Mouse (Mus musculus) embryonic fibroblast, embryonic 13.5 days (primary cell): ENCODE measurements around the gene Stim1.

Experiments
- CTCF ChIP-seq: IDR thresholded peaks from 2 replicates; pipeline ENCODE4 v1.5.1; 2011; ENCODE audit warnings: mild to moderate bottlenecking, control low read depth, low read length, moderate library complexity, borderline replicate concordance; ENCODE audit not compliant: insufficient read depth
- POLR2A ChIP-seq: IDR thresholded peaks from 2 replicates; pipeline ENCODE4 v1.6.1; 2011; ENCODE audit warnings: low read depth, mild to moderate bottlenecking, control low read depth, low read length, moderate library complexity

DNA sequence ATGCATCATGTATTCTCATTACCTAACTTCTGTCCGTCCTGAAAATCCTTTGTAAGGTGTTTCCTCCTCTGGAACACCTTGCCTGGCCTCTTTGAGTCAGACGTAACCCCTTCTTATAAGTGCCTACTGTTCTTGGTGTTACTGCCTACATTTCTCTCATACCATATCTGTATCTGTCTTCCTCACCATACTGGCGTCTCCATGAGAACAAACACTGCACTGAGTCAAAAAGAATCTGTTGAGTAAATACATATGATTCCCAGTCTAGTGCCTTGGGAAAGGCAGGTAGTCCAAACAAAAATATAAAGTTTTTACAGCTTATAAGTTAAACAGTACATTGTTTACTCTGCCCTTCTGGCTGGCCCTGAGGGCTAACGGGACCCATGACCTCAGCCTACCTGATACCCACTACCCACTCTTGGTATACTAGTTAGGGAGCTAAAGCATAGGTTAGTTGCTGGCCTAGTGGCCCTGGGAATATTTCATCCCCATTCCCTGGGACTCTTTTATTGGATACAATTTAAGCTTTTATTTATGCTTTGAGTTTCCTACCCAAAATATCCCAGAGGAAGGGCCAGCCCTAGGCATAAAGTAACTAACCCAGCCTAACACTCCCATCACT lies 39.4 kb upstream of the Stim1 start:
- TF ChIP-seq POLR2A (no peak), CTCF (no peak)
